Mouse (Mus musculus): ENCODE measurements around the gene Patz1.

The Patz1 gene

GRCm38 (mm10) chr11:3291311-3292061 lies 2.8 kb downstream of the Patz1 start:
- no peak for DNase-seq (ENCODE audit: extremely low read depth, insufficient read length, low spot score)

GRCm38 (mm10) chr11:3292062-3292421 lies 3.4 kb downstream of the Patz1 start:
- DNase-seq (ENCODE audit: extremely low read depth, insufficient read length, low spot score): peak; percentile 20

GRCm38 (mm10) chr11:3292711-3293249 lies 4.1 kb downstream of the Patz1 start:
- DNase-seq (ENCODE audit: extremely low read depth, insufficient read length, low spot score): no peak

GRCm38 (mm10) chr11:3293361-3293760 lies 4.7 kb downstream of the Patz1 start:
- no peak for DNase-seq (ENCODE audit: extremely low read depth, insufficient read length, low spot score)

GRCm38 (mm10) chr11:3294641-3295040 lies 6.0 kb downstream of the Patz1 start:
- no peak for DNase-seq (ENCODE audit: extremely low read depth, insufficient read length, low spot score)

GRCm38 (mm10) chr11:3296056-3296455 lies 7.4 kb downstream of the Patz1 start:
- no peak for DNase-seq (ENCODE audit: extremely low read depth, insufficient read length, low spot score)

- no peak for DNase-seq (ENCODE audit: extremely low read depth, insufficient read length, low spot score)
Observed at GRCm38 (mm10) chr11:3297871-3298812, 9.5 kb downstream of the Patz1 start.

- no peak for DNase-seq (ENCODE audit: extremely low read depth, insufficient read length, low spot score)
Observed at GRCm38 (mm10) chr11:3298813-3299185, 10.1 kb downstream of the Patz1 start.

- peak; percentile 68 for DNase-seq (ENCODE audit: extremely low read depth, insufficient read length, low spot score)
Observed at GRCm38 (mm10) chr11:3301075-3301474, 12.4 kb downstream of the Patz1 start.

- no peak for DNase-seq (ENCODE audit: extremely low read depth, insufficient read length, low spot score)
Observed at GRCm38 (mm10) chr11:3302385-3302784, 13.7 kb downstream of the Patz1 start.

GRCm38 (mm10) chr11:3302792-3303191 lies 14.1 kb downstream of the Patz1 start:
- DNase-seq (ENCODE audit: extremely low read depth, insufficient read length, low spot score): peak; percentile 37

GRCm38 (mm10) chr11:3305821-3306220 lies 17.1 kb downstream of the Patz1 start:
- DNase-seq (ENCODE audit: extremely low read depth, insufficient read length, low spot score): no peak

GRCm38 (mm10) chr11:3307875-3308274 lies 19.2 kb downstream of the Patz1 start:
- DNase-seq (ENCODE audit: extremely low read depth, insufficient read length, low spot score): no peak

- DNase-seq (ENCODE audit: extremely low read depth, insufficient read length, low spot score): no peak
Observed at GRCm38 (mm10) chr11:3309884-3310283, 21.2 kb downstream of the Patz1 start.

- no peak for DNase-seq (ENCODE audit: extremely low read depth, insufficient read length, low spot score)
Observed at GRCm38 (mm10) chr11:3310789-3311585, 22.3 kb downstream of the Patz1 start.

- DNase-seq (ENCODE audit: extremely low read depth, insufficient read length, low spot score): peak; percentile 56
Observed at GRCm38 (mm10) chr11:3311586-3312347, 23.1 kb downstream of the Patz1 start.

GRCm38 (mm10) chr11:3313294-3313693 lies 24.6 kb downstream of the Patz1 start:
- DNase-seq (ENCODE audit: extremely low read depth, insufficient read length, low spot score): no peak

- peak; percentile 46 for DNase-seq (ENCODE audit: extremely low read depth, insufficient read length, low spot score)
Observed at GRCm38 (mm10) chr11:3314148-3314547, 25.5 kb downstream of the Patz1 start.

GRCm38 (mm10) chr11:3318286-3318685 lies 29.6 kb downstream of the Patz1 start:
- DNase-seq (ENCODE audit: extremely low read depth, insufficient read length, low spot score): no peak

GRCm38 (mm10) chr11:3328271-3328670 lies 39.6 kb downstream of the Patz1 start:
- no peak for DNase-seq (ENCODE audit: extremely low read depth, insufficient read length, low spot score)
